Mouse (Mus musculus): Measurements from ENCODE around the gene Acss1.
A peak's percentile ranks its signal among the peaks of the same experiment; 100 is the strongest.

DNA sequence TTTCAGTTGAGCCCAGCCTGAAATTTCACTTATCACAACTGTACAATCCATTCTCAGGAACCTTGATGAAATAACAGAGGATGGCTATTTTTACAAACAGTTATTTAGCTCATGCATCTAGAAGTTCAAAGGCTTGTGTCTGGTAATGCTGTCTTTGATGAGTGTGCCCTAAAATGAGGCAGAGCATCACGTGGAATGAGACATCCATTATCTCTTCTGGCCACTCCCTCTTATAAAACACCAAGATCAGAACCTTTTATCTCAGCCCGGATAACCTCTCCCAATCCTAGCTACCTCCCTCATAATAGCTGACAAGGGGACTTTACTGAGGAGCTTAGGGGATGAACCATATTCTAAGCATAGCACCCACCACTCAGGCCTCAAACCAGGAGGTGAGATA is 3.3 kb downstream of the Acss1 start:
- TF ChIP-seq TAL1 (IDR thresholded peaks at IDR 0.05; ENCODE audit: low read length) (no peak), GATA1 (IDR thresholded peaks at IDR 0.05; ENCODE audit: low read length) (peak; percentile 66)
